Mouse (Mus musculus): ENCODE measurements around the gene Chid1. TPM values are rescaled to one million over a fixed set of nuclear protein-coding genes. Genes with fewer than 3 reads are reported as not detected.

The Chid1 gene
- total RNA-seq, 2 experiments from 2014 or later, result 7.5 TPM

GRCm38 (mm10) chr7:141481498-141482401 is 57.9 kb downstream of the Chid1 start:
- ATAC-seq (replicated peaks; ENCODE audit: low FRiP score, poor library complexity, severe bottlenecking), result peak; percentile 41

- ATAC-seq (replicated peaks; ENCODE audit: low FRiP score, poor library complexity, severe bottlenecking), result peak; percentile 75
These were observed 58.7 kb downstream of the Chid1 start for GRCm38 (mm10) chr7:141480842-141481497.

GRCm38 (mm10) chr7:141478270-141478748 is 61.3 kb downstream of the Chid1 start:
- ATAC-seq (replicated peaks; ENCODE audit: low FRiP score, poor library complexity, severe bottlenecking), result no peak

DNA sequence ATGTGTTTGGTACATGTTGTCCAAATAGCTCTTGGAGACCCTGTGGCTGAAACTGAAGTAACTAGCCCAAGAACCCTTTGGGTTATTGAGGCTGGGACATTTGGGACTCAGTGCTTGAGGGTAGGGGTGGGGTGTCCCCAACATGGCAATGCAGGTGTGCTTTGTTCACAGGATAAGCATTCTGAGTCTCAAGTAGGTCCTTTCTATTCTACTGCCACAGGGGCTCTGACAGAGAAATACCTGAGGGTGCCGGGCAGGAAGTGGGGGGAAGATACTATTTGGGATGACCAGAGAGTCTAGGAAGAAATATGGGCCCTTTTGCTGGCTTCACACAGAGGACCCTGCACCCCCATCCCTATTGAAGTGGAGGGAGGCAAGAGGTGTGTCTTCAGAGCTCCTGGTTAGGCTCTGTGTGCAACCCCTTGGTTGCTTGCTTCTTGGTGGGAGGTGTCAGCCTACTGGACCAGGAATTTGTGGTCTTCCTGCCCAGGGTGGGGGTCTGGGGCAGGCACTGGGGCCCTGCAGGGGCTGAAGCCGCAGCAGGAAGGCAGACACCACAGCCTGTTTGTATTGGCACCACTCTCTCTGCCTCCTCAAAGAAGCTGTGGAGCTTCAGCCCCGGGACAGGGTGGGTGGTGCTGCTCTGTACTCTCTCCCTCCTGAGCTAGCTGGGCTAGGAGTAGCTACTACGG is 61.9 kb downstream of the Chid1 start:
- ATAC-seq (replicated peaks; ENCODE audit: low FRiP score, poor library complexity, severe bottlenecking), result no peak

GRCm38 (mm10) chr7:141476981-141477370 is 62.7 kb downstream of the Chid1 start:
- ATAC-seq (replicated peaks; ENCODE audit: low FRiP score, poor library complexity, severe bottlenecking), result no peak

DNA sequence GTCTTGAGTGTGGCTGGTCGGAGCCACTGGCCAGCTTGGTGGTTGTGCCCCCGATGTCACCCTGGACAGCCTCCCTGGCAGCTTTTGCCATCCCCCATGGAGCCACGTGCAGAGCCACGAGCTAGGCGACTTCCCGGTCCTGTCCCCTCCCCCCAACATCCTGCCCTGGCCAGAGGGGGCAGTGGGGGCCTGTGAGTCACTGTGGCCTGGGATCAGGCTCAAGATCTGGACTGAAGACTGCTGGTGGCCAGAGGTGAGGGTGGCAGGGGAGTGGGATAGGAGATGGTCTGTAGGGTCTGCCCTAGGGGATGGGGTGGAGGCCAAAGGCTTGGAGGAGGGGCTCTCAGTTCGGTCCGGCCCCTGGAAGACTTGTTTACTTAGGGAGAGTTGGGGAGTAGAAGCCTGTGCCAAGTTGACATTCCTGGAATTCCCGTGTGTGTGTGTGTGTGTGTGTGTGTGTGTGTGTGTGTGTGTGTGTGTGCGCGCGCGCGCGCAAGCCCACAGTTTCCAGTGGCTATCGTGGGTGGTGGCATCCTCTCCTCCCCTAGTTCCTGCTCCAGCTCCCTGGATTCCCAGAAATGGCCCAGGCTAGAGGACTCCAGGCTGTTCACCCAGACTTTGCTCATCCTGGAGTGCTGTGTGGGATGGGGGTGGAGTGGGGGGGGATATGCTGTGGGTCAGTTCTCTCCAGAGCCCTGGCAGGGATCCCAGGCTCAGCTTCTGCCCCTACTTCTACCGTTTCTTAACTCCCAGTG is 63.3 kb downstream of the Chid1 start:
- ATAC-seq (replicated peaks; ENCODE audit: low FRiP score, poor library complexity, severe bottlenecking), result no peak

DNA sequence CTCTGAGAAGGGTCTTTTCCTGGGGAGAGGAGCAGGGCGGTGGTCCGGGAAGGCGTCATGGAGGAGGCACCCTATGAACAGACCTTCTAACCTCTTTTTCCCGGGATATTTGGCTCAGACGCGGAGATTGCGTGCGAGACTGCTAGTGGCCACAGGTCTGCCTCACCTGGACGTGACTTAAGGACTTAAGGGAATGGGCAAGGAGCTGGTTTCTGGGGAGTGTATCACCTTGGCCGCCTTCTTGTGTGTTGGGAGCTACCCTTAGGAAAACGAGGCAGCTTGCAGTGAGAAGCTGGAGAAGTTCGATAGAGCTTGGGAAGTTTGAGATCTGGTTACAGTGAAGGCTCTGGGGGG is 63.9 kb downstream of the Chid1 start:
- no peak for ATAC-seq (replicated peaks; ENCODE audit: low FRiP score, poor library complexity, severe bottlenecking)

GRCm38 (mm10) chr7:141475011-141475804 is 64.4 kb downstream of the Chid1 start, which contains the start of the genes Polr2l and Tspan4:
Polr2l (minus strand) TSS chr7:141475132.
Tspan4 (plus strand) TSS chr7:141475240.
- ATAC-seq (replicated peaks; ENCODE audit: low FRiP score, poor library complexity, severe bottlenecking), result peak; percentile 82

DNA sequence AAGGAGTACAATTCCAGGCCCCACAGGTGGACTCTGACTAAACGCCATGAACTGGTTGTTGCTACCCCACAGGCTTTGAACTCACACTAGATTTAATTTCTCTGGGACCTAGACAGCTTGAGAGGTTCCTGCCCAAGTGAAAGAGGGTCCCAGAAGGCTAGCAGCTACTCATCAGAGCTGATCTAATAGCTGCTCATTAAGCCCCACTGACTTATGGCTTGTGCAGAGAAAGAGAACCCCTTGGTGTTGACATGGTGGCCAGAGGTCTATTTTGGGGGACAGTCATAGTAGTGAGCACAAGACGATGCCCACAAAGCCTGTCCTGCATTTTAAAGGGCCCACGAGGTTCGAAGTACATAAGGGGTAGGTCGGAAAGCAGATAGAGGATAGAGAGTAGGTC is 65.5 kb downstream of the Chid1 start:
- no peak for ATAC-seq (replicated peaks; ENCODE audit: low FRiP score, poor library complexity, severe bottlenecking)

GRCm38 (mm10) chr7:141472763-141473162 is 66.9 kb downstream of the Chid1 start:
- ATAC-seq (replicated peaks; ENCODE audit: low FRiP score, poor library complexity, severe bottlenecking), result no peak

DNA sequence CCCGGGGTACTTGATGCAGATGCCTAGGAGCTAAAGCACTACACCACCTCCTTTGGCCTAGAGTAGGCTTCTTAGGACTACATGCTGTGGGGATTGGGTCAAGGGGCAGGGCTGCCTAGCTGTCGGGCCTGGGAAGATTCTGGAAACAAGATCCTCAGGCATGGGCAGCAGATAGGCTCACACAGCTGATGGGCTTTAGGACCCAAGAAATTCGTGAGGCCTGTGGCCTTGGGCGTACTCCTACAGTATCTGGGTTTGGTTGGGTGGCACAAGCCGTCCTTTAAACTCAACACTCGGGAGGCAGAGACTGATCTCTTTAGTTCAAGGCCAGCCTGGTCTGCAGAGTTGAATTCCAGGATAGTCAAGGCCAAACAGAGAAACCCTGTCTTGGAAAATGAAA is 67.4 kb downstream of the Chid1 start:
- ATAC-seq (replicated peaks; ENCODE audit: low FRiP score, poor library complexity, severe bottlenecking), result no peak

DNA sequence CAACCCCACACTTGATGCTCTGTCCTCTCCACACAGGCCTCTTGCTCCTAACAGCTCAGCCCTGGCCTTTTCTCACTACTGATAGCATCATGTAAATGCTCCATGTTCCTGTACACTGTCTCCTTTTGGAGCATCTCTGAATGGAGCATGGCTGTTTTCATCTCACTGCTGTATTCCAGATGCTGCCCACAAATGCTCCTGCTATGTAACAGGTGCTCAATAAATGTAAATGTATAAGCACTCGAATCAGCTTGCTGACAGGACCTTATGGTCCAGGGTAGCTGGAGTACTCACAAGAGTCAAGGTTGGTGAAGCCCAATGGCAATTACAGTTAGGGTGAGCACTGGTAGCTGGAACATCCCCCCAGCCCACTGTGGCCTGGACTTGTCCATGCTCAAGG is 68.4 kb downstream of the Chid1 start:
- ATAC-seq (replicated peaks; ENCODE audit: low FRiP score, poor library complexity, severe bottlenecking), result no peak

GRCm38 (mm10) chr7:141470637-141470944 is 69.1 kb downstream of the Chid1 start:
- ATAC-seq (replicated peaks; ENCODE audit: low FRiP score, poor library complexity, severe bottlenecking), result no peak

- ATAC-seq (replicated peaks; ENCODE audit: low FRiP score, poor library complexity, severe bottlenecking), result no peak
These were observed 69.6 kb downstream of the Chid1 start for GRCm38 (mm10) chr7:141469901-141470636.

- ATAC-seq (replicated peaks; ENCODE audit: low FRiP score, poor library complexity, severe bottlenecking), result no peak
These were observed 70.3 kb downstream of the Chid1 start for GRCm38 (mm10) chr7:141469352-141469751.

DNA sequence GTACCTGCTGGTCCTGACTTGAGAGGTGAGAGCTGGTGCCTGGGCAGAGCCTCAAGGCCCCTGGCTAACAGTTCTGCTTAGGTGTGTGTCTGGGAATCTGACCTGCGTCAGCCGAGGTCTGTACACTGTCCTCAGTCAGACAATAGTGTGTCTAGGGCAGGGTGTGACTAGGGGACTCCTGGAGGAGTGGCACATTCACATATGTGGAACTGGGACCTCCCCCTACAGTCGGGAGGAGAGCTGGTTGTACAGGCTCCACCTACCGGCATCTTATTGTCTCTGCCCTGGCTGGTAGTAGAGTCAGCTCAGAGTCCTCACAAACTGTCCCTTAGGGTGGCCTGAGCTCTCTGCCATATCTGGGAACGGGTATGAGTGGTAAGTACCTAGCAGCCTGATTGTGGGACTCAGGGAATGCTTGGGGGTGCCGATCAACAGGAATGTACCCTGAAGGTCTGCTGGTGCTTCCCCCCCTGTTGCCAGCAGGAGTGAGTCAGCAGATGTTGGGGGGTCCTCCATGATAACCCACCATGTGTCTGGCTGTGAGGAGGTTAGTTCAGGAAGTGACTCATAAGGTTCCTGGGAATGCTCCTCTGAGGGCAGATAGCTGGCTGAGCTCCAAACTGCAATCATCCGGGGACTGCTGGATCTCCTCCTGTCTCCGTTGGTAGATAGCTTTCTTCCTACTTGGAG is 71.0 kb downstream of the Chid1 start:
- peak; percentile 43 for ATAC-seq (replicated peaks; ENCODE audit: low FRiP score, poor library complexity, severe bottlenecking)

DNA sequence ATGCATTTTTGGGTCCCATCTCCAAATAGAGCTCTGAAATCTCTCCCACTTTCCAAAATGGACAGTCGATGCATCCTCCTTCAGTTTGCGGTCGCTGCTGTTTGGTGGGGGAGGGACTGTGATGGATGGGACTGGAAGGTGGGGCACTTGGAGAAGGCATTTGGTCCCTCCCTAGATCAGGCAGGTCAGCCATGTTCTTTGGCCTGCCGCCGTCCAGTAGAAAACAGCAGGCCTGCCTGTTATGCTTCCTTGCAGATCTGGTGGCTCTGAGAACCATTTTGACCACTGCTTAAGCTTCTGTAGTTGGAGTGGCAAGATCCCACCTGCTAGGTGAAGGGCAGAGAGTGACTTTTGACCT is 71.5 kb downstream of the Chid1 start:
- peak; percentile 10; the same call in 1 of the 2 replicates for ATAC-seq (replicated peaks; ENCODE audit: low FRiP score, poor library complexity, severe bottlenecking)

Measured in erythroblast, adult 5-6 weeks (primary cell).